Mouse (Mus musculus) inflammation-experienced regulatory T-cells (primary cell): ENCODE results near the gene Kif18b. TPM values are rescaled to one million over a fixed set of nuclear protein-coding genes. Genes with fewer than 3 reads are reported as not detected.

ENCODE experiments used
- polyA plus RNA-seq, 2 experiments: library from polyadenylated mRNA; unstranded; fragments of 100-300 nt; shearing (Covaris generic); gene quantifications; one replicate each; pipeline ENCODE4 v1.2.1; 2017

Kif18b gene
- 1 to 10 TPM in 1 of 2 experiments, under 1 TPM in 1; 0.83 to 1.1 TPM for polyA plus RNA-seq

DNA sequence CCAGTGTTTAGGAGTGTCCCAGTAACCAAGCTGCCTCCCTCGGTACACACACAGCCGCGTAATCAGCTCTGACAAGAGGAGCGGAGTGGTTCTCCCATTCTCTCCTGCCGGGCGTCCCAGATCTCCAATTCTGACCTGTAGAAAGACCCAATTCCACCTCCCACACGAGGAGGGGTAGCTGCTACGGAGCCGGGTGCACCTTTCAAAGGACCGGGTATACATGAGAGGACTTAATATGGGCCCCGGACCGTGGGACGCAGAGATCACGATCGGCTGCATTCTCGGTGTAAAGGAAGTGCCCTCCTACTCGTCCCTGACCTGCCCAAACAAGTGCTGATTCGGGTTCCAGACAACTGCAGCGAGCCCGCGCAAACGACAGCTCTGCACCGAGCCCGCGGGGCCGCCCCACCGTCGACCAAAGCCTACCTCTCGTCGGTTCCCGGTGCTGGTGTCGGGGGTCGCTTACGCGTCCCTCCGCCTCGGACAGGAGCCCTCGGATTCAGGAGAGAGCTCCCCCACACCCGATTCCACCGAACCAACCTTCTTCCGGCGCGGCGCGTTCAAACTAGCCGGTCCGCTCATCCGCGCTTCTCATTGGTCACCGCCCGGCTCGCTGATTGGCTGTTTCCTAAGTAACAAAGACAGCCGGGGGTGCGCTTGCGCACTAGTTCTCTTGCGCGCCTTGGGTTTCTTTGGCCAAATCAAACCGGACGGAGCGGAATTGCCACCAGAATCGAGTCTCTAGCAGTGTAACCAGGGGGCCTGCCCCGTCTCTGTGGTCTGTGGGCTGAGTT lies at the start of gene Kif18b:
Kif18b (minus strand) TSS at position 568 of the 794 bp plus-strand sequence.

DNA sequence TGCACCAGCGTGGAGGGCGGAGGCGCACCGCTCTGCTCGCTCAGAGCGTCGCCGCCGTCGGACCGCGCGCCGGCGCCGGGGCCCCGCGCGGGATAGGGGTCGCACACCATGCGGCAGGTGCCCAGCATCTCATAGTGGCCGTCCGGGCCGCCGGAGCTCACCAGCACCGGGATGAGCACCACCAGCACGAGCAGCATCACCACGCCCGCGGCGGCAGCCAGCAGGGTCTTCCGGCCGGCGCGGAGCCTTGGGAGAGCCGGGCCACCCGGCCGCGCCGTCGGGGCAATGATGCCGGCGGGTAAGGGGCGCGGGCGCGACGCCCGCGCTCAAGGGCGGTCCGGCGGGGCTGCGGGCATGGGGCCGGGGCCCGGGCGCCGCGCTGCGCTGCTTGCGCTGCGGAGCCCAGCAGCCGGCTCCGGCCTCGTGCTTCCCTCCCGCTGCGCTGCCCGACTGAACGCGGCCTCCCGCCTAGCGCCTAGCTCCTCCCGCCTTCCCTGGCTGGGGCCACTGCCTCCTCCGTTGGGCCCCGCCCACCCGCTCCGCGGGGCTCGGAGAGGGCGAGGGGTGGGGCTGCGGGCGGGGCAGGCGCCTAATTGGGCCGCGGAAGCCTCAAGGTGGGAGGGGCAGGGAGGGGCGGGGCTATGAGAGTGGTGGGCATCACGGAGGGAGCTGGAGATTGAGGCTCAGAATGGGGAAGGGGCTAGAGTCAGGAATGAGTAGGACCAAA lies 21.5 kb upstream of the Kif18b start, which contains the start of gene C1ql1:
C1ql1 (minus strand) TSS at position 424 of the 727 bp plus-strand sequence.

GRCm38 (mm10) chr11:102900763-102901162 lies 24.2 kb downstream of the Kif18b start, which contains the start of gene Gfap:
Gfap (minus strand) TSS chr11:102900912.

GRCm38 (mm10) chr11:102884616-102885219 lies 40.2 kb downstream of the Kif18b start, which contains the start of gene Fam187a:
Fam187a (plus strand) TSS chr11:102885169.

GRCm38 (mm10) chr11:102880585-102881313 lies 44.2 kb downstream of the Kif18b start, which contains the start of the genes Eftud2 and Ccdc103:
Eftud2 (minus strand) TSS chr11:102880985.
Ccdc103 (plus strand) TSS chr11:102881204.

Other genes with a start within 250 kb of the Kif18b start
- gene Ccdc43, start 227.3 kb downstream of the Kif18b start, polyA plus RNA-seq = 10 to 100 TPM; 30.5 to 31.8 TPM
- 1 to 10 TPM in 1 of 2 experiments, not detected in 1; 2.0 TPM for gene Adam11, start 163.7 kb downstream of the Kif18b start, polyA plus RNA-seq
- under 1 TPM in 1 of 2 experiments, not detected in 1; 0.28 TPM for gene Gjc1, start 105.4 kb downstream of the Kif18b start, polyA plus RNA-seq
- gene Higd1b, start 89.3 kb downstream of the Kif18b start, polyA plus RNA-seq = under 1 TPM in 1 of 2 experiments, not detected in 1; 0.66 TPM
- 100 to 1,000 TPM; 147 to 173 TPM for gene Eftud2, start 44.1 kb downstream of the Kif18b start, polyA plus RNA-seq
- not detected for gene Ccdc103, start 43.9 kb downstream of the Kif18b start, polyA plus RNA-seq
- gene Fam187a, start 40.0 kb downstream of the Kif18b start, polyA plus RNA-seq = not detected
- under 1 TPM; 0.08 to 0.28 TPM for gene Gfap, start 24.2 kb downstream of the Kif18b start, polyA plus RNA-seq
- gene C1ql1, start 21.6 kb upstream of the Kif18b start, polyA plus RNA-seq = not detected
- gene Nmt1, start 103.1 kb upstream of the Kif18b start, polyA plus RNA-seq = 10 to 100 TPM; 68.4 to 74.0 TPM
- 10 to 100 TPM; 22.0 to 23.7 TPM for gene Dcakd, start 103.2 kb upstream of the Kif18b start, polyA plus RNA-seq
- gene Plcd3, start 176.5 kb upstream of the Kif18b start, polyA plus RNA-seq = 1 to 10 TPM; 1.9 to 3.3 TPM
- 10 to 100 TPM; 51.8 to 52.2 TPM for gene Acbd4, start 176.6 kb upstream of the Kif18b start, polyA plus RNA-seq
- 1 to 10 TPM; 4.8 to 7.9 TPM for gene Hexim1, start 191.1 kb upstream of the Kif18b start, polyA plus RNA-seq
- gene Hexim2, start 207.3 kb upstream of the Kif18b start, polyA plus RNA-seq = 1 to 10 TPM; 4.6 to 5.1 TPM
- 100 to 1,000 TPM; 186 to 198 TPM for gene Fmnl1, start 246.0 kb upstream of the Kif18b start, polyA plus RNA-seq